Mouse (Mus musculus): ENCODE results near the gene Fgfr2. TPM values are rescaled to one million over a fixed set of nuclear protein-coding genes. Genes with fewer than 3 reads are reported as not detected.

Fgfr2 gene
- total RNA-seq, 2 experiments from 2014 or later: 35.8 to 40.8 TPM

DNA sequence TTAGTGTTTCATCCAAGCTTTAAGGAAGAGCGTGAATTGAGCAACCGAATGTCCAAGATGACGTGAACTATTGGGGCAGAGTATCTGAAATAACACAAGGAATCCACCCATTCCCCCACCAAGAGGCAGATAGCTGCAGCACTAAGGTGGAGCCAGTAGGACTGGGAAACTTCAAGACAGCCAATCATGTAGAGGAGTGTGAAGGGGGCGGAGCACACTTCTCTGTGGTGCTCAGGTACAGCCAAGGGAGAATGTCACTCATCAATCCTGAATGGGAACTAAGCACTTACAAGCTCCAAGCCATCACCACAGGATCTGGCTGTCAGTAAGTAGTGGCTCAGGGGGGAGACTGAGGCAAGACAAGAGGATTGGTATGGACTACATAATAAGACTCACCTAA, 32.5 kb downstream of the Fgfr2 start:
- intact Hi-C loops (cut with DNase I): no loop called here
- DNase-seq: no peak

DNA sequence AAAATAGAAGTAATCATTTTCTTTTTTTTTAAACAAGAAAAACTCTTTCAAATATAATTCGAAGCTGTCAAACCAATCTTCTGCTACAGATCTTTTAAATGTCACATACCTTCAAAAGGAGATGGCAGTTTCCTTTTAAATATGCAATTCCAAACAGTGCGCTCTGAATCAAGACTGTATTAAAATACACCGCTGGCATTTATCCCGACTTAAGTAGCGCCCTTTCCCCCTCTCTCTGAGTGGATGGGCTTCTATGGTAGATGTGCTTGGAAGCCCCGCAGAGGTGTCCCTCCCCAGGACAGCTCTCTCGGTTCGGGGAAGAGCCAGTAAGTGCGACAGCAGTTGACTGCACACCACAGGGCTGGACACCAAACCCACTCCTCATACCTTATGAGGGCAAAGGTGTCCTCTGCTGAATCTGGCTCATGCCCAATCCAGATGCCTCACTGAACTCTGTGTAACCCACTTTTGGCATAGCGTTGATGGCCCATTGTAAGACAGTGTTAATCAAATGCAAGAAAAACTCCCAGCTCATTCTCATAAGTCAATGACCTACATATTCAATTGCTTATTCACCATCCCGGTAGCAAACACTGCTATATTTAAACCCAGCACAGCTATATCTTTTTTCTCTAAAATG, 33.4 kb downstream of the Fgfr2 start:
- DNase-seq: no peak
- intact Hi-C loops (cut with DNase I): no loop called here

DNA sequence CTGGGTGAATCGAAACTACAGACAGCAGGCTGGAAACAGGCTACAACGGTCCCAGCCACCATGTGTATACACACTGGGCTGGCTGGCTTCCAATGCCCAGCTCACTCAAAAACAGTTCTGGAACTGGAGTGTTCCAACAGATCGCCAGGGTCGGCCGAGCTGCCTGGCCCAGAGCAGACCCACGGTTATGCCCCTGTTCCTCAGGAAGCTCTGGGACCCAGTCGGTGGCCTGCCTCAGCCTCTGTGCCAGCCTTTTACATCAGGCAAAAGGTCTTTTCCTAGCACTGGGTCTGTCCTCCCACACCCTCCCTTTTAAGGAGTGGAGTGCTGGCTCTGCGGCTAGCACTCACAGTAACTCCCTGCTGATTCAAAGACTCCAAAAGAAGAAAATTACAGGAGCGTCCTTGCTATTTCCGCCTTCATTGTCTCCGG, 34.3 kb downstream of the Fgfr2 start:
- intact Hi-C loops (cut with DNase I): no loop called here
- peak; percentile 90 for DNase-seq

DNA sequence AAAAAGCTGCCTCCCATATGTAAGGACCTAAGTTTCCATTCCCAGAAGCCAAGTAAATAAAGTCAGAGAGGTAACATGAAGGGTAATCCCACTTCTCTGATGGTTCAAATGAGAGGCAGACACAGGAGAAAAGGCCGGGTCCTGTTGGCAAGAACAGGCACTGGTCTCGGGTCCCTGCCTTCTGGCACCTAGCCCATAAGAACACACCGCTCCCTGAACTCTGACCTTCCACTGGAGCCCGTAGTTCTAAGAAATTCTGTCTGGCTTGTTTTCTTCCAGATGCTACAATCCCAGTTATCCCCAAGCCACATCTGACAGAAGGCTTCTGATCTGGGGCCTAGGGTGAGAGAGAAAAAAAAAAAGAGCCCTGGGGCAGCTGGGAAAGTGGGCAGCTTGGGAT, 34.7 kb downstream of the Fgfr2 start:
- intact Hi-C loops (cut with DNase I): no loop called here
- no peak for DNase-seq

DNA sequence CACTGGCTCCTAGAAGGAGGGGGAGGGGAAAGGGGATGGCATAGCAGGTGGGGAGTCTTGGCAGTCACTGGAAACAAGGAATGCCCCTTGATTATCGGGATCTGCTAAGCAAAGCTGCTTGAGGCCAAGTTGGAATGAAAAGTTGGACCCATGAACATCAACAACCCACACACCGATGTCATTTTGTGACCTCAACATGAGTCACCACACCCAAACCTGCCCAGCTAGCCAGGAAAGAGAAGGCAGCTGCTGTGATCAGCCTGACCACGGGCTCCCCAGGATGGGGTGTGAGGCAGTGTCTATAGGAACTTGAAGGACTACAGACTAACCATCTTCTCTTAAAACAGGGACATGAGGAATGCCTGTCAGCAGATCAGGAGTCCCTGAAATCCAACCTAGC, 37.7 kb downstream of the Fgfr2 start:
- DNase-seq: no peak
- intact Hi-C loops (cut with DNase I): no loop called here

DNA sequence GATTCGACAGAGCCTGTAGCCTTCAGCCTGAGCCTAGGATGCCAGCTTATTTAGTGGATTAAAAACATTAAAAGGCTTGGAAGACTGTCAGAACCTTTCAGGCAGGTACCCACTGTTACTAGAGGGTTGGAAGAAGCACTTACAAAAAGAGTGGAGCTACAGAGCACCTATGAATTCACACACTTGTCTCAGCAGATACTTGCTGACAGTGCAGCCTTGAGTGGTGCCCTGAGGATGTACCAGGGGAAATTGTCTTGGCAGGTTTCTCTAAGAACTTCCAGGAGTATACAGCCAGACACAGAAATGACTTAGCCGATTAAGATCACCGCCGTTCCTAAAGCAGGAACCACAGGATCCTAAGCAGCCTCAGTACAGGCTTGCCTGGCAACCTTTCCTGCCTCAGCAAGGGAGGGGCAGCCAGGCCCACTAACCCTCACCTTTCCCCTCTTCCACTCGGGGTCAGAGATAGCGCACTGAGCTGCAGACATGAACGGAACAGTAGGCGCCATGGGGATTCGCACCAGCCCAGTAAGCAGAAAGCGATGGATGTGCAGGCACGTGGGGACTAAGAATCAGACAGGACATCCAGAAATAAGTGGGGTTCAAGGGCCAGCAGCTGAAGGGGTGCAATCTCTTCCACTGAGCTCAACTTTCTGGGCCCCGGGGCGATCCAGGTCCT, 39.1 kb downstream of the Fgfr2 start:
- intact Hi-C loops (cut with DNase I): no loop called here
- DNase-seq: no peak

DNA sequence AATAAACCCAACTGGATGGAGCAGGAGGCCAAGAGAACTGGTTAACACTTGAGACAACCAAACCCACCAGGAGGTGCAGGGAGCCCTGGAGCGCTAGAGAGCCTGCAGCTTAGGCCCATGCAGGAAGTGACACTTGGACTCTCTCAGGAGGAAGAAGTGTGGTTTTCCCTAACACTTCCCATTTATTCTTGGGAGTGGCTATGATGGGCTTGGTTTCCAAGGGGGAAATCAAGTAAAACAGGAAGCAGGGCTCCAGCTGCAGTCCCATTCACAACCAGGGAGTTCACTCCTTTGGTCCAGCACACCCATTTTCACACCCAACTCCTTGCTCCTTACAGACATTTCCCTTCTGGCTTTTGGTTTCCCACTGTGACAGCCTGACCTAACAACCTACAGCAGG, 44.2 kb downstream of the Fgfr2 start:
- intact Hi-C loops (cut with DNase I): no loop called here
- no peak for DNase-seq

DNA sequence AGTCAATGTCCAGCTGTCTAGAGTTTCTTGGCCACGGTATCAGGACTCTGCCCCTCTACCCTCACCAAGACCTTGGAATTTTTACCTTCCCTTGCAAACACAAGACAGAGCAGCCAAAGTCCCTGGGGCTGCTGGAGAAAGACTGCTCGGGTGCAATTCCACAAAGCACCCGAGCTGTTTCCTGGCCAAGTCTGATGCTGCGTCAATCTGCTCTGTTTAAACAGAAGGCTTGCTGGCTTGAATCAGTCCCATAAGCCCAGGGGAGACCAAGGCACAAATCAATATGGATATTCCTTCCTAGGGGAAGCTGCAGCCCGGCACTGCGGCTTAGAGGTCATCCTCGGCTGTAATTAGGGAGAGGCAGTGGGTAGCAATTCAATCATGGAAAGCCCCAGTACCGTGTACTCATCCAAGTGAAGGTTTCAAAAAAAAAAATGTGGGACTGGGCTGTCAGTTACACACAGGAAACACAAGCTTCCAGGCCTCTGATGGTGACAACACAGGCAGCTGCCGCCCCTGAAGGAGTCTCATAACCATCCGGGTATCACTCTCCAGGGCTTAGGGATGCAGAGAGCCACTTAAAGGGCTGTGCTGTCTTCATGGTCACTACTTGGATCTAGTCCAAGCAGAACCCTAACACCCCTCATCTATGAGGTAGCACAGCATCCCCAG, 48.6 kb downstream of the Fgfr2 start:
- intact Hi-C loops (cut with DNase I): no loop called here
- DNase-seq: peak; percentile 41

DNA sequence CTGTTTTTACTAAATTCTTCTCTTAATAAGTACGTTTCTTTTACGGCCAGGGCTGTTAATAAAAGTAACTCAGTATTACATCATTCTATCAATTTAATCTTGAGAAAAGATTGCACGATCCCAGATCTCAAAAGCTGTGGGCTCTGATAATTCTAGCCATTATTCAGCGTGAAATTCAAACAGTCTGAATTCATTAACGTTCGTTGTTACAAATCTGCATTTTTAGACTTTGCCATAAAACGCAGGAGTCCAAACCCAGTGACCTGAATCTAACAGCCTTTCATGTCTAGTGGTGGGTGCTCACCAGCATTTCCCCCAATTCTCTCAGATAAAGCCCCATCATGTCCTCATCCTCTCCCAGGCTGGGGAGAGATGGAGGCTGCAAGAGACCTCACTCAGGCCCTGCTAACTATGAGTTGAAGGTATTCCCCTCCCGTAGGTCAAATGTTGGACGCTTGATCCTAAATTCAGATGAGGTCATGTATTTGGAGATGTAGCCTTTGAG, 50.0 kb downstream of the Fgfr2 start:
- intact Hi-C loops (cut with DNase I): no loop called here
- no peak for DNase-seq

DNA sequence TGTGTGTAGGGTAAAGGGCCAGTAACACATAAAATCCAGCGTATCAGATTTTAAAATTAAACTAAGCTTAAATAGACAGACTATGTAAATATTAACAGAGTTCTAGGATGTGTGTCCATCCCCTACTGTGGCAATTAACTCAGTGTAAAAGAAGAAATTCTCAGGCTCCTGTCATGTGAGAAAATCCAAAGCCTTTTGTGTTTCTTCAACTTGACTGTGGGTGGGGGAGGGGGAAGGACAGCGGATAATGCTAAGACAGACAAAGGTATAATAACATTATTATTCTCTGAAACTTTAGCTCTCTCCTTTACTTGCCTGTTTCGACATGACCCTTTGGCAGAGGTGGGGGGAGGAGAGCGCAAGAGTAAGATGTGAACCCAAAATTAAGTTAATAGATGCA, 50.6 kb downstream of the Fgfr2 start:
- no peak for DNase-seq
- intact Hi-C loops (cut with DNase I): no loop called here

DNA sequence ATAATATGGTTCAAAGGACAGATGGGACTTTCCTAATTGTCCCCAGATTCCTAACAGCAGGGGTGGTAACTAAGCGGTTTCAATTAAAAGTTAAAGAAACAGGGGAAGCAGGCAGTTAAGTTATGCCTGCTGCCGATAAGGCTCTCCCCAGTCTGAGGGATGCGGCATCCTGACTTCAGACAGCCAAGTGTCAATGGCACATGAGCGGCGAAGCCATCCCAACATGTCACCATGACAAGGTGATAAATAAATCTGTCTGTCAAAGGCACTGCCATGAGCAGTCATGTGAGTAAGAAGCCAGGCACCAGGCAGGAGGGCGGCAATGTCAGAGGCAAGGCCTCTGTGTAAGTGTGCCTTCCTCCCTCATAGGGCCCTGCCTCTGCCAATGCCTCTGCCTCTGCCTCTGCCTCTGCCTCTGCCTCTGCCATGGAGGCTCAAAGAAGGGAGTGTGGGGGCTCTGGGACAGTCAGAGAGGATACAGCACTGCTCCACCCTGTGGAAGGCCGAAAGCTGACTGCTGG, 55.8 kb downstream of the Fgfr2 start:
- intact Hi-C loops (cut with DNase I): no loop called here
- DNase-seq: peak; percentile 46

DNA sequence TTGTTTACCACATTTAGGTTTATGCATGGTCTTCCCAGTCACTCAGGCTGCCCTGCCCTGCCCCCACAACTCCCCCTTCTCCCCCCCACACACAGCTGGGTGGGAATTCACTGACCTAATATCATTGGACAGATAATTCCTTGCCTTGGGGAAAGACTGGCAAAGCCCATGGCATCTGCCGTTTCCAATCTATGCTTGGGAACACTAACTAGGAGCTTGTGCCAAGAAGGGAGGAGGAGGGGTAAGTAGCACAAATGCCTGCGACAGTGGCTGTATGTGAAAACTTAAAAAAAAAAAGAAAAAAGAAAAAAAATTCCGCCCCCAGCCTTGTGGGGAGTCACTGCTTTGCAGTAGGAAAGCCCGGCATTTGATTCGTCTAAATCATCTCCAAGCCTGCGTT, 56.4 kb downstream of the Fgfr2 start:
- intact Hi-C loops (cut with DNase I): no loop called here
- DNase-seq: peak; percentile 83

DNA sequence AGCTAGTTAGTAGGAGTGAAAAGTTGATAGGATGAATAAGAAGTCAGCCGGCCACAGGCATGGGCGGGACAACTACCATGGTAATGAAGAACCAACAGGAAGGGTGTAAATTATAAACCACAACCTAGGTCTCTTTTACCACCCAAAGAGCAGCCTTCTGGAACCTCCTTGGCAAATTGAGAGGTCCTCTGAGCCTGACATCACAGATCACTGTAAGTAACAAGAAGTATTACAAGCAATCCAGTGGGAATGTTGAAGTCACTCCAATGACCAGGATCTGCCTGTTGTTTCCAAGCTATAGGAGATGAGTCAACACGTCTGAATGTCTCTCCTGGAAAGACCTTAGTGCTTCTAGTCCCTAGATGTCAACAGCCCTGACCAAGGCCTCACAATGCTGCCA, 61.1 kb downstream of the Fgfr2 start:
- intact Hi-C loops (cut with DNase I): no loop called here
- no peak for DNase-seq

DNA sequence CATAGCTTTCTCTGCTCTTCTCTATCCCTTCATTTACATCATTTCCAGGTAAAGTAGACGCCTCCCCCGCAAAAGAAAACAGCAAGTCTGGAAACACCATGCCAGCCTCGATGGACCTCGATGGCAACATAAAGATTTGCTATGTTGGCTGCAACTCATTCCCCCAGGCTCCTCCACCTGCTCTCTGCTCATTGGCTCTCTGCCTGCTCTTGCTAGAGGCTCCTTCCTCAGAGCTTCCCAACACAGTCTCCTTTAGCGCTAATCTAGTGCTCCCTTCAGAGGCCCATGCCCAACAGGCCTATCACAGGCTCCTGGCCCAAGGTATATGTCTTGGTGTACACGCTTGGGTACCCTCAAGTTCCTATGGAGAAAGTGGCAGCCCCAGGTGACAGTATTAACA, 63.0 kb downstream of the Fgfr2 start:
- no peak for DNase-seq
- intact Hi-C loops (cut with DNase I): no loop called here

DNA sequence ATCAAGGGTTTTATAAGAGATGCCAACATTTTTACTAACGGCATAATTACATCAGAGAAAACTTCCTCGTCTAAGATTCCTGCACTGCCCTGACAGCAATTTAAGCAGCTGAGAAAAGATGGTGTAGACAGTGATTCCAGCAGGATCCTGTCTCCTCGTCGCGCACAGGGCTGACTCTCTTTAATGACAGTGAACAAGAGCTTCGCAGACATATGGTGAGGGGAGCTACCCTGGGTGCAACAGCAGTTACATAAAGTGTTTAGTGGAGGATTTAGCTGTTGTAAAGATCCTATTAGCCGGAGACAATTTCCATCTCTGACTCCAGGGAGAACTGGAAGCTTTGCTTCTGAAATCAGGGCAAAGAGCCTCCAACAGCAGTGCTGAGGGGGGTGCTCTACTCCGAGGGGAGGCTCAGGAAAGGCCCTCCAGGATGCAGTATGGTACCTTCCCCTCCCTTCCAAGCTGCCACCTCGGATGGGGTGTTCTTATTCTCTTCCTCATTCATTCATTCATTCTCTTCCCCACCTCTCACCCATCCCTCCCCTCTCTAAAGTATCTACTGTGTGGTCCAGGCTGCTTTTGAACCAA, 63.5 kb downstream of the Fgfr2 start:
- intact Hi-C loops (cut with DNase I): no loop called here
- no peak for DNase-seq

DNA sequence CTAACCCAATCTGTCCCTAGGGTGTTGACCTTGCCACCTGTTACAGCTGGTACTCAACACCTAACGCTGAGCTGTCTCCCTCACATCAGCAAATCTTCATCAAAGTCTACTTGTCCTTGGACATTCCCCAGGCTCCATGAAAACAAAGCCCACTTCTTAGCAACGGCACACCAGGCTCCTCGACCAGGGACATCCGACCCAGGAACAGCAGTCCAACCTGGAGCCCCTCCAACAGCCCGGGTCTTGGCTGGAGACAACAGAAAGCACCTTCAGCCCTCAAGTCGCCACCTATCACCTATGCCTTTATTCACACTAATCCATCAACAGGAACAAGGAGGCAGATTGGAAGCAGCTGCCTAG, 64.0 kb downstream of the Fgfr2 start:
- DNase-seq: no peak
- intact Hi-C loops (cut with DNase I): no loop called here

DNA sequence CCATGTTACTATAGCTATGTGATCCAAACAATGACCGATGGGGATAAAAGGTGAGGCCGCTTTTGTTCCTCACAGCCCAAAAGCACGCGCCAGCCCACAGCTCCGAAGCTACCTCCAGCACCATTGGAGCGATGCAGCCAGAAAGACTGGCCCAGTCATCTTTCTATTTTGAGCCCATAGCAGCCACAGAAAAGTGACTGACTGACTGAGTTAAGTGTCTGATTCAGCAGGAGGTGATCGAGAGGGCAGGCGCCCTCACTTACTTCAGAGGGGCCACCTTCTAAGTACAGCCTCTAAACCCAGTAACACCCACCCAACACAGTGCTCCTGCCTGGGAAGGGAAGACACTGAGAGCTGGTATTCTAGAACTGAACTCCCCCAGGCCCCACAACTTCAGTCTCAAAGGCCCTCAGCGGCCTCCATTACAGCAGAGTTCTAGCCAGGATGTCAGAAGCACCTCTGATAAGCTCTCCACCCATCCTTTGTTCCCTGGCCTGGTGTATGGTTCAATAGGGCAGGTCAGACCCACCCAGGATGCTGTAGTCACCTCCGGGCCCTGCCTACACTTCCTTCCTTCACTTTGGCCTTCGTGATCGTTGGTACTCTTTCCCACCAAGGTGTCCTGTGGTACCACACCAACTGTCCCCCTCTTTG, 64.5 kb downstream of the Fgfr2 start:
- intact Hi-C loops (cut with DNase I): no loop called here
- DNase-seq: no peak

DNA sequence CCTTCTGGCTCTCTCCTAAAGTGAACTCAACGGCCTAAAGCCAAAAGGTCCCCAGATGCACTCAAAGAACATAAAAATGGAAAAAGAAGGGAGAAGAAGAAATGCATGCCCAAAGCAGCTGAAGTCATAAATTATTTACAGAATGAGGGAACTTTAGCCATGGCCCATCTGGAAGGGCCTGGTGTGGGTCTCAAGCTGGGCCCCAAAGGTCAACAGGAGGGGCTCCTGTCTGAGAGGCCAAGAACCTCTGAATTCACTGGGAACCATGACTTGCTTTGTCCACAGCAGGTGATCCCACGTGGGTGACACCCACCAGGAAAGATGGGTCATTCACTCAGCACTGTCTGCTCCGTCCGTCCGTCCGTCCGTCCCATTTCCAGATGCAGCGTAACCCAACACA, 66.2 kb downstream of the Fgfr2 start:
- no peak for DNase-seq
- intact Hi-C loops (cut with DNase I): no loop called here

DNA sequence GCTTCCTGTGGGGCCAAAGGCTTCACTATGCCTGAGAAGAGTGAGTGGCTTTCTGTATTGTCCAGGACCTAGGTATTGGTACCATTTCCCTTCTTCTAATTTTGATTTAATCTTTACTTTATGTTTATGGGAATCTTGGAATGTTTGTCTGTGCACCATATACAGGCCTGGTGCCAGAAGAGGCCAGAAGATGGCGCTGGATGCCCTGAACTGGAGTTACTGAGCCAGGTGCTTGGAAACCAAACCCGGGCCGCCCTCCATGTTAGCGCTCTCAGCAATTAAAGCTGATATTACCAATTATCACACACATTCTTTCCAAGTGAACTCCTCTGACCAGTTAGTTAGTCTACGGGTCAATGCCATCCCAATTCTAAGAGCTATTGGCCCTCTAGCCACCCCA, 68.7 kb downstream of the Fgfr2 start:
- intact Hi-C loops (cut with DNase I): no loop called here
- DNase-seq: no peak

DNA sequence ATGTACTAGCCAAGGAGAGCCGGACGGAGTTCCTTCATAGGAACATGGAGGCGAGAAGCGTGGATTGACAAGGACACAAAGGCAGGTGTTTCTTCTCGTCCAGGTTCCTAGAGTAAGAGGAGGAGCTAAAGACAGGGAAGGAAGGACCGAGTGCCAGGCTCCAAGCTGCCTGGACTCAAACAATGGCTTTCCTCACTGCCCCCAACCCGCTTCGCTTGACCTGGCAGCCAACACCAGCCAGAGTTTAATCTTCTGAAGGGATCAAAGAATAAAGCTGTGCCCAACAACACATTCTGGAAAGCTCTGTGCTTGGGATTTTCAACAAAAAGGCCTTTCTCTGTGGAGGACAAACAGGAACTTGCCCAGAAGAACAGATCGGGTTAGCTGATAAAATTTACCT, 69.4 kb downstream of the Fgfr2 start:
- intact Hi-C loops (cut with DNase I): no loop called here
- no peak for DNase-seq

DNA sequence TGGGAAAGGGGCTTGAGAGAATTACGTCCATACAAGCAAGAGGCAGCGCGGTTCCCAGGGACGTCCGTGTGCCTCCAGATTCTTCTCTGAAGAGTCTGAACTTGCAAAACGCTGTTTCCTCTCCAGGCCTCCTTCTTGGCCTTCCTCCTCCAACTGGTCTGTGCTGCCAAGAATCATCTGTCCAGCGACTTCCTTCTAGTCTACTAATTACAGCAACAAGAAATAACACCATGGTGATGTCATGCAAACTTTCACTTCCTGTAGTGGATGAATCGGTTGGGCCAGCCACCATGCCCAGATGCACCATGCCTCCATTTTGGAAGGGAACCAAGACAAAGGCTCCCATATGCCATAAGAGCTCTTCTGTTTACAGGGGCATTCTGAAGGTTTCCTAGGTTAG, 70.3 kb downstream of the Fgfr2 start:
- DNase-seq: no peak
- intact Hi-C loops (cut with DNase I): no loop called here

Data from left cerebral cortex, postnatal 4 days (tissue).